Mouse (Mus musculus): ENCODE data around the gene Fzd7.

The Fzd7 gene

DNA sequence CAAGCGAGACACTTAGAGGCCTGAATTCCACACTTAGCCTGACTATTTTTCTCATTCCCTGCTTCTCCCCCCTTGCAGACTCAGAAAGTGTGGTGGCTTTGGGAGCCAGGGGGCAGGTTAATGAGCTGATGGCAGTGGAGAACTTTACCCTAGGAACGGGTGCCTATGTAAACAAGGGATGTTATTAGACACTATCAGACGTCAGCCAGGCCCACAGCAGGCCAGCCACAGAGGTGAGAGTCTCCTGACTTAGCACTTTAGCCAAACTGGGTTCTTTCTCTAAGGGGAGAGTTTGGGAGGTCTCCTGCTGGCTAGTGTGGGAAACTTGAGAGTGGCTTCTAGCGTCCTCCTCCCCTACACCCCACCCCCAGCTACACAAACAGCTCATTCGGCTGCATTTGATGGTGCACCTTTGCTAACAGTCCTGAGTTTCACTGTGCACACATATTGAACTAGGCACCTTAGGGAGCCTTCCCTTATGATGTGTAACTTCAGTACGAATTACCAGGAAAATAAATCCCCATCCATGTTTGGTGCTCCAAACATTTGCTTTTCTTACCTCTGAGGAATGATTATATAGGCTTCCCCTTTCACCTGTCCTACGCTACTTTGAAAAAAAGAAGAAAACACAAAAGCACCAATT is 21.6 kb downstream of the Fzd7 start:
- DNase-seq, result no peak

DNA sequence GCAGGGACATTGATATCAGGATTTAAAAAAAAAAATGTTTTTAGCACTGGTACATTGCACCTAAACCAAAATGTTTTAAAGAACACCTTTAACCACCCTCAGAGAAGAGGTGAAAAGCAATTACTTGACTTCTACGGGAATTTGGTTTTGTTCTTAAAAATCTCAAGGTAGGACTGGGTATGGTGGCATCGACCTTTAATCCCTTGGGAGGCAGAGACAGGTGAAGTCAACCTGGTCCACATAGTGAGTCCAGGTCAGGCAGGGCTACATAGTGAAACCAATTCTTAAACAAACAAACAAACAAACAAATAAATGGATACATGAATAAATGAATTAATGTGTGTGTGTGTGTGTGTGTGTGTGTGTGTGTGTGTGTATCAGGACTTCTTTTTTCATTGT is 22.1 kb downstream of the Fzd7 start:
- no peak for DNase-seq

DNA sequence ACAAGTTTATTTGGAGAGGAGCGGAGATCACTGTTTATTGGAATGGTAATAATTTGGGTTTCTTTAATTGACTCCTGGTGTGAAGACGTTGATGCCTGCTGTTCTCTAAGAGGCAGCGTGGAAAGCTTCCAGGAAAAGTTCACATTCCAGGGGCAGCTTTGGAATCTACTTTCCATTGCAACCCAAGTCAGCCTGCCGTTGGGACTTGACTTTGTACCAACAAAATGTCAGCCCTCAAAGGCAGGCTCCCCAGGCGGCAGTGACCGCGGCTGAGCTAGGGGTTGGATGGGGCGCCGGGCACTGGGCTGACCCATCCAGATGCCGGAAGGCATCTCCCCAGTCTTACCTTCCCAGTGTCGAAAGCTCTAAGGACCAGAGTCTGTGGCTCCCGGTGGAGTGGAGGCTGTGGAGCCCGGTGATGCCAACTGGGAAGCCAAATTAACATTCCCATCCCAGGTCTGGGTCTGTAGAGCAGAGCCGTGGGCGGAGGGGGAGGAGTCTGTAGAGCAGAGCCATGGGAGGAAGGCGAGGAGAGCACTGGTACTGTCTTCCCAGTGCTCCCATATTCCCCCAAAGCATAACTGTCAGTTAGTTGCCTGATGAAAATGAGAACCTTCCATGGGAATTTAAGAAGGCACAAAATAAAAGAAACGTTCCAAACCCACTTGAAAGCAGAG is 26.4 kb downstream of the Fzd7 start:
- DNase-seq, result no peak

DNA sequence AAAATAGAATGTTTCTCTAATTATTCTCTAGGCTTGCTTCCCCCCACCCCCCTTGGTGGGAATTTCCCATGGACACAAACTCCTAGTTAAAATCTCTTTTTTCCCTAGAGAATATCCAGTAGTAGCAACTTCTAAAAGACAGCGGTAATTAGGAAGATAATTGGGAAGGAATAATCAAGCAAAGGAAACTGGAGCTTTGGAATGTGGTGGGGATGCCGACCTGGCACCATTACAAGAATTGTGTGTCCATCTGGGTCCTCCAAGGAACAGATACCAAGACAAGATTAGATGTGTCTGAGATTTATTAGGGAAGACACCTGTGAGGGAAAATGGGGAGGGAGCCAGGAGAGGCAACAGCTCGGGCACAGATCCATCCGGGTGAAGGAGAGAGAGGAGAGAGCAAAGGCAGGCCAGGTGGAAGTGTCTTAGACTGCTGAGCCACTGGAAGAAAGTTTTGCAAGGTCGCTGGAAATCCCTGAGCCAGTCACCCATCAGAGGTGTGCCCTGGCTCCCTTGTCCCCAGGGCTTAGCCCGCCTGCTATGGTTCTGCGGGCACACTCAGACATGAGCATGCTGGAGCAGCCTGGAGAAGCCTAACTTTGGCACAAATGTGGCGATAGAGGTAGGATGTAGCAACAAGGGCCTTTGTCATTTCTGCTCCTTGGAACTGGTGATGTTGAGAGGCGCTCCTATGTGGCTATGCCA is 29.5 kb downstream of the Fzd7 start:
- no peak for DNase-seq

DNA sequence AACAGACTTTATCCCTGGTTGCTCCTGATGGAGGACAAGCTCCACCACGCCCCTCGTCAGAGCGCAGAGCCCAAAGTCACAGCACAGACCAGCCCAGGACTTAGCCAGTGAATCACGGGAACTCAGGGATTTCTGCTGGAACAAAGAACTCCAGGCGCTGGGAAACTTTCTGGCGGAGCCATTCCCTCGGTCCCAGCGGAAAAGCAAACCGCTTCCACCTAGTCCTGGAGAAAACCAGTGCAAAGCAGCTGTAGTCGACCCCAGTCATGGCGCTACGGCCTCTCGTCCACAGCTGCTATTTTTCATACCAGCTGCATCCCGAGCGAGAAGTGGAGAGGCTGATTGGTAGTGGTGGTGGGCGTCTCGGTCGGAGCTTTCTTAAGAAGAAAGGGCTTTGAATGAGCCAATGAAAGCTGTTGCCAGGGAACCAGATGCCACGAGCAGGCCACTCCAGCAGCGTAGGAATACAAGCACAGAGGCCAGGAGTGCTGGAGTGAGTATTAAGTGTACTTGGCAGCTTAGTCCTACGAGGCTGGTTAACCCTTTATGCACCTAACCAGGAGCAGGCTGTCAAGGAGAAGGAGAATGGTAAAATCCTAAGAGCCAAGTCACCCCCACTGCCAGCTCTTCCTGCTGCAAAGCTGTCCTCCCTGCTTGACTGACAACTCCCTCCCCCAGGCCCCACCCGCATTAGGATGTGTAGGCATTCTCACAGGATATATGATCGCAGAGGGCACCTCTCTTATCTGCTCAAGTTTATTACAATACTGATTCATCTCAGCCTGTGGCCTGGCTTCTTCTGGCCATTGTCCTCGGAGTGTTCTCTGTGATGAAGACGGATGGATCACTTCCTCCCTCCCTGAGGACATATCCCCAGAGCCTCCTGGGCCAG is 34.0 kb downstream of the Fzd7 start, which contains the start of gene Gm973:
Gene Gm973, plus strand, starts transcription at position 239 of the 892 bp plus-strand sequence.
- no peak for DNase-seq

DNA sequence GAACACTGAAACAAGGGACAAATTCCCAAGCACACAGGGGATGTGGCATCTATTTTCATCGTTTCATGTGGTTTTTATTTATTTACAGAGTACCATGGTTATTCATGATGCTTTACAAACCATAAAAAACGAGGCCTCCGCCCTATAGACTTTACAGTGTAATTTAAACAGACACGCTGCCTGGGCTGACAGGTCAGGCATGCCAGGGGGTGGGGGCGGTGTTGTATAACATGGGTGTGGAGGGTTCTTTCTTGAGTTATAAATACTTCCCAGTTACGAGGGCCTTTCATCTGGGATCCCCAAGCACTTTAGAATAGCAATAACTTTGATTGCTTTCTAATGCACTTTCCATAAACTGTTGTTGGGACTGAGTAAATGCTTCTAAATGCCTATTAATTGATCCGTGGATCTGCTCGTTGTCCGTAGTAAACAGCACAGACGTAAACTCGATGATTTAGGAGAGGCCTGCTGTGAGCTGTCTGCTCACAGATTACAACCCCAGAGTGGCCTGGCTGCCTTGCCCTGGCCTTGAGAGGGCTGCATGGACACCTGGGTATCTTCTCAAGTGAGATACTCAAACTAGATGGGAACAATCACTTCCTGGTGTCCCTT is 38.1 kb downstream of the Fzd7 start:
- DNase-seq, result no peak

DNA sequence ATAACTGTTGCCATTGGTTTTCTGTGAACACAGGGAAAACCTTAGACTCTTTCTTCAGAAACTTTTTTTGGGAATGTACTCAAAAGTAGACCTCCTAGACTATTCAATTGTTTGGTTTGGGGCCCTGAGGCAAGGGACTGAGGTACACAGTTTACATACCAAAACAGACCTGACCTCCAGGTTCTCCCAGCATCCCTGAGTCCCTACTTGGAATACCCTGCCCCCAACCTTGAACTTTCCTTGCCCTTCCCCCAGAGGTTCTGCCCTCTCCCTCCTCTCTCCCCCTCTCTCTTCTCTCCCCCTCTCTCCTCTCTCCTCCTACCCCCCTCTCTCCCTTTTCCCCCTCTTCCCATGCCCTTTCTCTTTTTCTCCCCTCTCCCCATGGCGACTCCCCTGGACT is 40.2 kb downstream of the Fzd7 start:
- no peak for DNase-seq

DNA sequence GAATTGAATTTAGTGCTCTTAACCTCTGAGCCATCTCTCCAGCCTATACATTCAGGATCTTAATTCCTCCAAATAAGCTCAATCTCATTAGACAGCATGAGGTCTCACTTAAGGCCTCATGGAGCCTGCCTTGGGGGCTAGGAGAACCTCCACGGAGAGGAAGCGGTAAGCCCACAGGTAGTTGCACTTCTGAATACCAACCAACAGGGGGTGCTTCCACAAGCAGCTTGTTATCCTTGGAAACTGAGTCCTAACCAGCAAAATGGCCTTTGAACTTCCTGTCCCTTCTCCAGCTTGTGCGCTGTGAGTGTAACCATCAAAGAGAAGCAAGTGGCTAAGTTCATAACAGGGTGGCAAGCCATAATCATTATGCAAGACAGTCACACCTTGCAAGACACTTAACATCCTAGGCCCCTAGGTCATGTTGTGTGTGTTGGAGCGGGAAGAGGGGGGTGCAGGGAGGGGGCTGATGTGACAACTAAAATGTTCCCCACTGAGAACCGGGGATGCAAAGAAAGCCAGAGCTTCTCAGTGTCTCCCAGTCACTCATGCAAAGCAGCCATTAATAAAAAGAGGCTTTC is 41.2 kb downstream of the Fzd7 start:
- DNase-seq, result no peak

DNA sequence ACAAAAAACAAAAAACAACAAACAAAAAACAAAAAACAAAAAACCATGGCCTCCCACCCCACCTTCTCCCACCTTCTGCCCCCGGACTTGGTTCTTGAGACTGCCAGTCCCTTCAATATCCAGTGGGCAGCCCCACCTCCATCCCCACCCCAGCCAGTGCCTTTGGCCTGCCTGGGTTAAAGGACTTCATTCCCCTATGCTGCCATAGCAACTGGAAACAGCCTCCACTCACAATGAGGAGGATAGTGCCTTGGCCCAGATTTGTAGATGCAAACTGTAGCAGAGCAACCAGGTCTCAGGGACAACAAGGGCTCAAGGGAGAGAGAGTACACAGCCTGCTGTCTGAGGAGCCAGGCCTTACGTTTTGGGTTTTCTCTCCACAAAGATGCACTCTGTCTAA is 41.8 kb downstream of the Fzd7 start:
- no peak for DNase-seq

DNA sequence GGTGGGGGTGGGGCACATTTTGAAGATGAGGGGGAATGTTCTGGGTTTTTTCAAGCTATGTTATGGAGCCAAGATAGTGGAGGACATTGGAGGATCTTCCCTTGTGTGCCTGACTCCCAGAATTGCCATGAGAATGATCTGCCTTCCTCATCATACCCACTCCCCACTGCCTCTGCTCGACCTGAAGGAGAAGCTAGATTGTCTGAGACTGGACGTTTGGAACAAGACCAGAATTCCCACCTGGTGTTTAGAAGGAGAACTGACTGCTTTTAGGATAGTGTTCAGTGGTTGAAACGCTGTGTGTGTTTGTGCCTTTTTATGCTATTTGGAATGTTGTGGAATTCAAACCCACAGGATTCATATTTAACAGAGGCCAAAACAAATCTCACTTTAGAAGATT is 42.5 kb downstream of the Fzd7 start:
- no peak for DNase-seq

DNA sequence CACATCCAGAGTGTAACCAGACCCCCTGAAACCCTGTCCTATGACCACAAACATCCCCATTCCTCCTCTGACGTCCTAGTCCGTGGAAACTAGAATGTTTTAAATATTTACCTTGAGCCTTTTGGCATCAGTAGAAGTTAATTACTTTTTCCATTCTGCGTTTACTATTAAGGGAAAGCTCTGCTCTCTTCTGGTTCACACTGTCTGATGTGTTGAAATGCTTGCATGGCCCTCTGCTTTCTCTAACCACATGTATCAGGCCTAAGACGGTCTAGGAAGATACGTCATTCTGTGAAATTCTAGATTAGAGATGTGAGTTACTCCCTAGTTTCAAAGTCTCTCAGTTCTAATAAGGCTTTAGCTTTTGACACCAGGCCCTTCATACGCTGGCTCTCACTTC is 45.0 kb downstream of the Fzd7 start:
- DNase-seq, result no peak

DNA sequence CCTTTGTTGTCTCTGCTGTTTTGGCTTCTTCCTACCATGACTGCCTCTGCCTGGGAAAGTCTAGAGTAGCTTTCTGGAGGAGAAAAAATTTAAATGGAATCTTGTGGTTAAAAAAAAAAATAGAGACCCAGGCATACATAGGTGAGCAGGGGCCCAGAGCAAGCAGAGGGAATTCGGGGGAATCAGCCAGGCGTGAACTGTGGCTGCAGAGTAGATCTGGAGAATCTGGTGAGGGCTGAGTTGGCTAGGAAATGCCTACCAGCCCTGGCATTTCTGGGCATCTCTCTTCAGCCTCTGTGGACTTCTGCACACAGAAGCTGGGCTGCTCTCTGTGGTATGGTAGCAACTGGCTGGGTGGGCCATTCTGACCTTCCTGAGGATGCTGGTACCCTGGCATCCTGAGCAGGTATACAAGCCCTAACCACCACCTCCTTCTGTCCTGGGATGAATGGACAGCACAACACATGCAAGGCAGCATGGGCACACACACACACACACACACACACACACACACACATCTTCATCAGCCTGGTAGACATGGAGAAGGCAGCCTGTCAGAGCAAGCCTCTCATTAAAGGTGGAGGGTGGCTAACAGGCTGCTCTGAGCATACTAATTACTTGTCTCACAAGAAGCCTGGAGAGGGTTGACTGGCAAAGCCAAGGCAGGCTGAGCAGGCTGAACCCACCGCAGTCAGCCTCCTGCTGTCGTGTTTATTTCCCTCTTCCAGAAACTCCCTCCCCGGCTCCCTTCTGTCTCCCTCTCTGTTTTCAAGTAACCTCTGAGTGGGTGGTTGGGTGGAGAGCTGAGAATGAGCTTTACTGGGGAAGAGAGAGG is 53.0 kb downstream of the Fzd7 start:
- DNase-seq, result peak in 1 of 2 experiments; percentile 25

Measured in cerebellum, postnatal 36 days (tissue).